Mouse (Mus musculus) lung, adult 2 months (tissue): ENCODE measurements around the gene Phpt1.

Experiments
- CTCF ChIP-seq: fragments of 200-500 bp; IDR thresholded peaks from 2 replicates; pipeline ENCODE4 v1.5.1; 2011; ENCODE audit warnings: mild to moderate bottlenecking, low read length, control low read depth; ENCODE audit not compliant: insufficient read depth
- POLR2A ChIP-seq: fragments of 200-500 bp; IDR thresholded peaks from 2 replicates; pipeline ENCODE4 v1.6.1; 2011; ENCODE audit warnings: low read depth, mild to moderate bottlenecking, control low read depth, low read length, borderline replicate concordance; ENCODE audit errors: extremely low read depth

- TF ChIP-seq POLR2A = no peak
- TF ChIP-seq CTCF = no peak
Measured at GRCm38 (mm10) chr2:25620852-25621228, 45.8 kb upstream of the Phpt1 start.
